Mouse (Mus musculus): ENCODE results near the gene Gm43720.

- TF ChIP-seq CTCF (IDR thresholded peaks at IDR 0.05) (no peak), POLR2A (IDR thresholded peaks at IDR 0.05; ENCODE audit: insufficient read depth, low read depth, low read length) (no peak), EP300 (IDR thresholded peaks at IDR 0.05; ENCODE audit: insufficient read depth, low read depth, low read length) (no peak)
These were observed 52.4 kb downstream of the Gm43720 start for GRCm38 (mm10) chr5:138227367-138227766.
